12 mouse cellular contexts compared by ENCODE assay signal in the genomic region with DNA sequence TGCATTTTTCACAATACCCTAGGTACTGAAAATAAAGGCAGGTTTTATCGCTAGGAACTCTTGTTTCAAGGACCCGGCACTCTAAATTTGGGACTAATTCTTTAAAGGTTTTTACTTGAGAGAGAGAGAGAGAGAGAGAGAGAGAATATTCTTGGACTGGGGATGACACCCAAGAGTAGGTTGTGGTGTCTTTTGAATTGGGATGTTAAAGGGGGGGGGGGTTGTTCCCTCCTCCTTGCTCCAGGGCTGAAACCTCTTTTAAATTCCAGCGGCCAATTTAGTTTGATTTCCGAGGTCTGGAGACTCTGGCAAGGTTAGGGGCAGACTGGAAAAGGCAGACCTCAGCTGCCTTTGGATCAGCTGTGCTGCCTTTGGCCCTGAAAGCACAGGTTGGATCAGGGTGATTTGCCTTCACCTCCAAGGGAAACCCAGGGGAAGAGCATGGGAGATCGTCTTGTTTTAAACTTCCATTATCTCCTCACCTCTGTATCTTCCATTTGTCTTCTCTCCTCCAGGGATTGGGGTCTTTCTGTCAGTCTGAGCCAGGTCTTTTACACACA.
DNase-seq lines count a peak whose midpoint lies in the region; ATAC-seq lines count a peak whose summit lies in the region.
"Had no signal": no experiment of that assay in that cellular context is flagged by ENCODE, and none has a peak within 500 bp of the region (broad histone marks: within the 10 kb centered on the region; RNA-seq: fewer than 3 reads in every experiment).

No protein-coding gene starts in this region.

- peak overlapping the region; percentile 11; the same call in 1 of the 2 replicates for H3K4me3 ChIP-seq in forebrain, embryonic 12.5 days (replicated peaks)
- H3K4me3 ChIP-seq in forebrain, embryonic 11.5 days (ENCODE audit: low read depth, low read length), result no peak overlapping the region
- no peak overlapping the region for H3K4me3 ChIP-seq in lung, embryonic 16.5 days (ENCODE audit: low read length)
- H3K4me3 ChIP-seq in limb, embryonic 11.5 days (ENCODE audit: low read depth, low read length), result no peak overlapping the region
- H3K4me3 ChIP-seq in neural tube, embryonic 13.5 days, result no peak overlapping the region
- H3K4me3 ChIP-seq: stomach, embryonic 15.5 days had no signal

- no peak overlapping the region for H3K9ac ChIP-seq in forebrain, embryonic 12.5 days
- H3K9ac ChIP-seq in forebrain, embryonic 11.5 days (ENCODE audit: low read length), result no peak overlapping the region
- no peak overlapping the region for H3K9ac ChIP-seq in lung, embryonic 16.5 days (ENCODE audit: low read length)
- no peak overlapping the region for H3K9ac ChIP-seq in limb, embryonic 11.5 days (ENCODE audit: low read length)
- peak overlapping the region; percentile 41 for H3K9ac ChIP-seq in neural tube, embryonic 13.5 days
- H3K9ac ChIP-seq: stomach, embryonic 15.5 days had no signal

- peaks cover 76% of the 10 kb centered on the region for H3K27me3 ChIP-seq in forebrain, embryonic 12.5 days
- peaks cover 61% of the 10 kb centered on the region for H3K27me3 ChIP-seq in forebrain, embryonic 11.5 days (ENCODE audit: control insufficient read depth, insufficient read depth, low read length)
- peaks cover 45% of the 10 kb centered on the region for H3K27me3 ChIP-seq in lung, embryonic 16.5 days (ENCODE audit: control insufficient read depth, insufficient read depth, low read depth, low read length)
- H3K27me3 ChIP-seq in limb, embryonic 11.5 days (ENCODE audit: control insufficient read depth, insufficient read depth, low read length), result peaks cover 28% of the 10 kb centered on the region
- H3K27me3 ChIP-seq in neural tube, embryonic 13.5 days, result peaks cover 87% of the 10 kb centered on the region
- H3K27me3 ChIP-seq: Patski had no signal

- H3K27ac ChIP-seq in forebrain, embryonic 12.5 days, result no peak overlapping the region
- no peak overlapping the region for H3K27ac ChIP-seq in forebrain, embryonic 11.5 days (ENCODE audit: low read depth, low read length)
- no peak overlapping the region for H3K27ac ChIP-seq in lung, embryonic 16.5 days (ENCODE audit: low read length)
- no peak overlapping the region for H3K27ac ChIP-seq in limb, embryonic 11.5 days (replicated peaks; ENCODE audit: low read depth, low read length)
- H3K27ac ChIP-seq in neural tube, embryonic 13.5 days (replicated peaks), result peak overlapping the region; percentile 54
- H3K27ac ChIP-seq: stomach, embryonic 15.5 days had no signal

- peak overlapping the region; percentile 35; the same call in 1 of the 2 replicates for H3K4me2 ChIP-seq in forebrain, embryonic 12.5 days
- no peak overlapping the region; the same call in 1 of the 2 replicates for H3K4me2 ChIP-seq in forebrain, embryonic 11.5 days (ENCODE audit: low read depth, low read length, severe bottlenecking)
- peak overlapping the region; percentile 31; the same call in 1 of the 2 replicates for H3K4me2 ChIP-seq in lung, embryonic 16.5 days (ENCODE audit: low read depth, low read length)
- peak overlapping the region; percentile 55 for H3K4me2 ChIP-seq in limb, embryonic 11.5 days (ENCODE audit: low read depth, severe bottlenecking)
- peak overlapping the region; percentile 45 for H3K4me2 ChIP-seq in neural tube, embryonic 13.5 days
- H3K4me2 ChIP-seq: stomach, embryonic 15.5 days had no signal

- peaks cover 65% of the 10 kb centered on the region for H3K4me1 ChIP-seq in forebrain, embryonic 12.5 days
- peaks cover 28% of the 10 kb centered on the region for H3K4me1 ChIP-seq in forebrain, embryonic 11.5 days (replicated peaks; ENCODE audit: control insufficient read depth, insufficient read depth, low read length)
- H3K4me1 ChIP-seq in lung, embryonic 16.5 days (replicated peaks; ENCODE audit: control insufficient read depth, insufficient read depth, low read length), result peaks cover 42% of the 10 kb centered on the region
- H3K4me1 ChIP-seq in limb, embryonic 11.5 days (ENCODE audit: control insufficient read depth, insufficient read depth, low read length), result peaks cover 49% of the 10 kb centered on the region
- H3K4me1 ChIP-seq in neural tube, embryonic 13.5 days (replicated peaks), result peaks cover 53% of the 10 kb centered on the region

- no peaks in the 10 kb centered on the region for H3K36me3 ChIP-seq in forebrain, embryonic 12.5 days (replicated peaks)
- H3K36me3 ChIP-seq in forebrain, embryonic 11.5 days (ENCODE audit: control insufficient read depth, insufficient read depth, low read length), result no peaks in the 10 kb centered on the region
- H3K36me3 ChIP-seq in lung, embryonic 16.5 days (ENCODE audit: control insufficient read depth, insufficient read depth, low read length), result no peaks in the 10 kb centered on the region
- H3K36me3 ChIP-seq in limb, embryonic 11.5 days (ENCODE audit: control insufficient read depth, insufficient read depth, low read length), result no peaks in the 10 kb centered on the region
- no peaks in the 10 kb centered on the region for H3K36me3 ChIP-seq in neural tube, embryonic 13.5 days
- H3K36me3 ChIP-seq: stomach, embryonic 15.5 days had no signal

- WGBS in forebrain, embryonic 12.5 days, result under 1% methylated on average over 5 of the region's 5 CpGs
- 4% methylated on average over 5 of the region's 5 CpGs for WGBS in forebrain, embryonic 11.5 days
- WGBS in lung, embryonic 16.5 days, result 31% methylated on average over 5 of the region's 5 CpGs
- WGBS in limb, embryonic 11.5 days, result 3% methylated on average over 5 of the region's 5 CpGs
- 4% methylated on average over 5 of the region's 5 CpGs for WGBS in neural tube, embryonic 13.5 days

- no peaks in the 10 kb centered on the region for H3K9me3 ChIP-seq in forebrain, embryonic 12.5 days
- no peaks in the 10 kb centered on the region for H3K9me3 ChIP-seq in forebrain, embryonic 11.5 days (ENCODE audit: control insufficient read depth, low read length)
- no peaks in the 10 kb centered on the region for H3K9me3 ChIP-seq in lung, embryonic 16.5 days (ENCODE audit: control insufficient read depth, low read length)
- H3K9me3 ChIP-seq in limb, embryonic 11.5 days (ENCODE audit: control insufficient read depth, low read length), result no peaks in the 10 kb centered on the region
- H3K9me3 ChIP-seq in neural tube, embryonic 13.5 days, result no peaks in the 10 kb centered on the region
- H3K9me3 ChIP-seq: stomach, embryonic 15.5 days had no signal

- no peak for ATAC-seq in forebrain, embryonic 12.5 days (ENCODE audit: low FRiP score)
- no peak for ATAC-seq in forebrain, embryonic 11.5 days (replicated peaks; ENCODE audit: low FRiP score)
- ATAC-seq in lung, embryonic 16.5 days (ENCODE audit: low read depth), result no peak
- ATAC-seq in limb, embryonic 11.5 days (ENCODE audit: insufficient number of reproducible peaks, low FRiP score, low TSS enrichment, low read depth), result no peak
- no peak for ATAC-seq in neural tube, embryonic 13.5 days (ENCODE audit: low read depth)
- ATAC-seq: Patski had no signal

- DNase-seq in forebrain, embryonic 11.5 days (ENCODE audit: low spot score), result no peak
- no peak for DNase-seq in lung, adult 18-20 months
- peak; percentile 43 for DNase-seq in limb, embryonic 11.5 days (ENCODE audit: low spot score)
- no peak for DNase-seq in spleen, postnatal 4 days (ENCODE audit: low spot score in 2 of 2)
- DNase-seq in testis, postnatal 10 days (ENCODE audit: low spot score), result no peak
- DNase-seq: B cell, adult 2 months; kidney, adult 18-20 months had no signal
